In the genomic region with DNA sequence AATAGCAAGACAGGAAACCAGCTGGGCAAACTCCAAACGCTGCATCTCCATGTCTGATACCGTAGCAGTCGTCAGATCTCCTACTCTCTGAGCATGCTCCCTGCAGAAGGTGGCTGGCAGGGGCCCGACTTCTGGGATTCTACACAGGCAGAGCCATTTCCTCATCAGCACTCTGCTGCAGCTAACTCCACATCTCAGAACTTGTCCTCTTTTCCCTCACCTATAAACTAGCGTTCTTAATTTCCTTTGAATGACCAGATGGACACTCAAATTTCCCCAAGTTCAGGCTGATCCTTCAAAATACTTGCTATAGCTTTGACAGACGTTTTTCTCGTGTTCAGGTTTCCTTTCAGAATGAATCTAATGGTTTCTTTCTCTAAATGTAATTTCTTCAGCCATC, we compare ENCODE assay signal across 8 mouse cellular contexts. TPM values are rescaled to one million over a fixed set of nuclear protein-coding genes. Genes with fewer than 3 reads are reported as not detected.
DNase-seq lines count a peak whose midpoint lies in the region; ATAC-seq and TF ChIP-seq lines count a peak whose summit lies in the region.

No protein-coding gene starts in this region.

- H3K36me3 ChIP-seq in liver, embryonic 13.5 days: no peaks in the 10 kb centered on the region

- 16% methylated on average over 7 of the region's 7 CpGs for WGBS in liver, embryonic 13.5 days (ENCODE audit: insufficient replicate concordance)

- 0 out of 2 replicates have a peak overlapping the region, but pooled peaks have one; percentile 73 for H3K27ac ChIP-seq in bone marrow macrophage, adult 2 months (ENCODE audit: insufficient read depth, low read depth, low read length)
- H3K27ac ChIP-seq in liver, embryonic 13.5 days: peak overlapping the region; percentile 88

- peaks cover 14% of the 10 kb centered on the region for H3K4me1 ChIP-seq in bone marrow macrophage, adult 2 months (ENCODE audit: control insufficient read depth, insufficient read depth, low read length)
- H3K4me1 ChIP-seq in liver, embryonic 13.5 days (replicated peaks): peaks cover 35% of the 10 kb centered on the region

- no peak for TF ChIP-seq CTCF in bone marrow macrophage, adult 2 months (IDR thresholded peaks at IDR 0.05; ENCODE audit: low read depth, low read length)

- H3K4me2 ChIP-seq in liver, embryonic 13.5 days: peak overlapping the region; percentile 80

- no peak for TF ChIP-seq POLR2A in bone marrow macrophage, adult 2 months (IDR thresholded peaks at IDR 0.05; ENCODE audit: borderline replicate concordance, low read depth, low read length)

- ATAC-seq in granulocyte monocyte progenitor cell, adult 5-6 weeks (replicated peaks; ENCODE audit: poor library complexity, severe bottlenecking): peak; percentile 31; the same call in 1 of the 2 replicates
- ATAC-seq in liver, embryonic 13.5 days (ENCODE audit: low read depth): no peak

- peak overlapping the region; percentile 96 for H3K9ac ChIP-seq in liver, embryonic 13.5 days

- no peaks in the 10 kb centered on the region for H3K9me3 ChIP-seq in liver, embryonic 13.5 days (replicated peaks)

- H3K4me3 ChIP-seq in bone marrow macrophage, adult 2 months (ENCODE audit: insufficient read depth, low read length): peak overlapping the region; percentile 78
- H3K4me3 ChIP-seq in liver, embryonic 13.5 days (replicated peaks): peak overlapping the region; percentile 90

- H3K27me3 ChIP-seq in liver, embryonic 13.5 days: no peaks in the 10 kb centered on the region

- peak; percentile 33 for DNase-seq in kidney, adult 9 months
- no peak for DNase-seq in kidney, postnatal 14 days
- peak; percentile 21 for DNase-seq in liver, embryonic 13.5 days
- no peak for DNase-seq in layer of hippocampus, adult 18-20 months (ENCODE audit: low spot score in 2 of 2)
- DNase-seq in urinary bladder, adult 18-20 months (ENCODE audit: low spot score in 2 of 2): no peak
- no peak for DNase-seq in lung, postnatal 10 days

RNA-seq across cellular contexts. Expression of gene Thap12, which starts 1.1 kb away (rescaled TPM):
- 16.1 and 17.3 TPM in 2 replicates for polyA plus RNA-seq in bone marrow macrophage, adult 2 months (2012; ENCODE audit: insufficient read depth, insufficient read length, missing spikeins)
- 44.7 and 52.8 TPM in 2 replicates for total RNA-seq in granulocyte monocyte progenitor cell, adult 5-6 weeks (2014; fragmentation: Nextera tagmentation)
- total RNA-seq in granulocyte monocyte progenitor cell, adult 5-6 weeks (2017): 87.6 and 100 TPM in 2 replicates
- polyA plus RNA-seq in liver, embryonic 13.5 days (2015; fragmentation: Nextera tagmentation; extraction: Ambion mirVana): 15.7 and 17.7 TPM in 2 replicates
- 10 to 100 TPM; 82.1 to 85.1 TPM for total RNA-seq in layer of hippocampus, adult 18-20 months (2021)

RNA-seq across cellular contexts. Expression of gene Emsy, which starts 45.2 kb away (rescaled TPM):
- polyA plus RNA-seq in bone marrow macrophage, adult 2 months (2012; ENCODE audit: insufficient read depth, insufficient read length, missing spikeins): 30.1 and 33.8 TPM in 2 replicates
- 53.5 and 71.9 TPM in 2 replicates for total RNA-seq in granulocyte monocyte progenitor cell, adult 5-6 weeks (2014; fragmentation: Nextera tagmentation)
- total RNA-seq in granulocyte monocyte progenitor cell, adult 5-6 weeks (2017): 20.5 and 25.7 TPM in 2 replicates
- 4.6 and 8.4 TPM in 2 replicates for polyA plus RNA-seq in liver, embryonic 13.5 days (2015; fragmentation: Nextera tagmentation; extraction: Ambion mirVana)
- total RNA-seq in layer of hippocampus, adult 18-20 months (2021): 10 to 100 TPM; 71.0 to 72.1 TPM

Comparison
In these comparisons a context has a peak if more than half of its experiments do, and no peak if none do; other contexts are left out.
1. DNase-seq: peak in kidney, adult 9 months (single experiment) and liver, embryonic 13.5 days (single experiment); none in kidney, postnatal 14 days (single experiment), layer of hippocampus, adult 18-20 months (0 of 2), urinary bladder, adult 18-20 months (0 of 2) and lung, postnatal 10 days (single experiment).